12 mouse cellular contexts compared by ENCODE assay signal in the genomic region with DNA sequence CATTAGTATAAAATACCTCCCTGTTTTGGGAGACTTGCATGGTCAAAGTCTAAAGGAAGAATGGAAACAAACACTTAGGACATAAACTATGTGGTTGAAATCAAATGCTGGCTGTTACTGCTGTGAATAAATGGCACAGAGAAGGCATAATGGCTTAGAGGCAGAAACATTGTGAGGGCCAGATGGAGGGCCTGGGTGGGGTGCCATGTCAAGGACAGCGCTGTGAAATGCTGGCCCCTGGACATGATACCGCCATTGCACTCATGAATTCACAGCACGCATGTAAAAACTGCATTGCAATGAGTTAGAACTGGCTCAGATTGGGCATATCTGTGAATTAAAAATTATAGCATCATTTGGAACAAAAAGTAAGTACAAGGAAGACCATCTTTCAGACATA.
"Had no signal": no experiment of that assay in that cellular context is flagged by ENCODE, and none has a peak within 500 bp of the region (broad histone marks: within the 10 kb centered on the region; RNA-seq: fewer than 3 reads in every experiment).

No protein-coding gene starts in this region.

- DNase-seq: retina, postnatal 1 day; right cerebral cortex, adult 18-20 months; right cerebral cortex, postnatal 14 days; right cerebral cortex, postnatal 25 days; right cerebral cortex, postnatal 4 days; spleen, adult 18-20 months; thymus, adult 18-20 months; thymus, adult 2 months; thymus, postnatal 14 days; thymus, postnatal 25 days; thymus, postnatal 36 days; thymus, postnatal 4 days had no signal
